Mouse (Mus musculus) G1E (cell line): ENCODE data around the gene Ttc27. TPM values are rescaled to one million over a fixed set of nuclear protein-coding genes. Genes with fewer than 3 reads are reported as not detected.

Experiments used
- ATAC-seq: 2 replicates; pipeline ENCODE4 v1.8.0; 2016; ENCODE audit warnings: mild to moderate bottlenecking; ENCODE audit not compliant: insufficient number of reproducible peaks, poor library complexity, low FRiP score, severe bottlenecking; ENCODE audit errors: extremely low read depth
- DNase-seq: peaks from one replicate; pipeline ENCODE4 v3.0.0; 2012; ENCODE audit warnings: low spot score
- H3K27me3 ChIP-seq: 2 replicates; pipeline ENCODE4 v1.6.1; 2012; ENCODE audit warnings: mild to moderate bottlenecking, low read length, inconsistent platforms; ENCODE audit not compliant: insufficient read depth
- H3K36me3 ChIP-seq: replicated peaks from 2 replicates; pipeline ENCODE3; 2012; ENCODE audit warnings: mild to moderate bottlenecking, inconsistent platforms
- H3K4me1 ChIP-seq: 2 replicates; pipeline ENCODE4 v1.6.1; 2012; ENCODE audit warnings: low read depth, low read length, inconsistent platforms, mixed read lengths; ENCODE audit not compliant: insufficient read depth
- H3K4me3 ChIP-seq: 2 replicates; pipeline ENCODE4 v1.5.1; 2012; ENCODE audit warnings: low read depth, mild to moderate bottlenecking, inconsistent platforms, low read length, moderate library complexity, mixed read lengths
- H3K9me3 ChIP-seq: replicated peaks from 2 replicates; pipeline ENCODE4 v1.6.1; 2012; ENCODE audit warnings: inconsistent platforms
- CTCF ChIP-seq: IDR thresholded peaks from 2 replicates; pipeline ENCODE4 v1.5.1; 2012; ENCODE audit warnings: low read depth, low read length, inconsistent platforms, mixed read lengths
- GATA1 ChIP-seq: IDR thresholded peaks from 2 replicates; pipeline ENCODE4 v1.6.1; 2012; ENCODE audit warnings: borderline replicate concordance, low read length, inconsistent platforms, mixed read lengths
- GATA2 ChIP-seq: IDR thresholded peaks from 2 replicates; pipeline ENCODE4 v1.6.1; 2012; ENCODE audit warnings: low read depth, low read length, inconsistent platforms, borderline replicate concordance
- POLR2AphosphoS5 ChIP-seq: IDR thresholded peaks from 2 replicates; pipeline ENCODE4 v1.6.1; 2012; ENCODE audit warnings: low read depth, low read length, inconsistent platforms; ENCODE audit not compliant: insufficient replicate concordance
- TAL1 ChIP-seq: conservative IDR thresholded peaks from 2 replicates; pipeline ENCODE4 v1.6.1; 2012; ENCODE audit warnings: low read depth, low read length, inconsistent platforms, mixed read lengths
- polyA plus RNA-seq: library from polyadenylated mRNA; stranded (reverse); fragments of >175 nt; gene quantifications from 2 replicates; pipeline ENCODE4 v1.2.3, GENCODE M21; 2012
- total RNA-seq, 2 experiments: library from RNA; stranded (forward) in 1 of 2; stranded (reverse) in 1 of 2; fragments of 200-1000 nt in 1 of 2; fragments of >200 nt in 1 of 2; fragmentation: Nextera tagmentation in 1 of 2; gene quantifications; 2 replicates each; pipeline ENCODE4 v1.2.3; 2014 to 2017

Gene Ttc27
- total and polyA plus RNA-seq, 3 experiments: 20.5 to 39.4 (median 23.1) TPM

DNA sequence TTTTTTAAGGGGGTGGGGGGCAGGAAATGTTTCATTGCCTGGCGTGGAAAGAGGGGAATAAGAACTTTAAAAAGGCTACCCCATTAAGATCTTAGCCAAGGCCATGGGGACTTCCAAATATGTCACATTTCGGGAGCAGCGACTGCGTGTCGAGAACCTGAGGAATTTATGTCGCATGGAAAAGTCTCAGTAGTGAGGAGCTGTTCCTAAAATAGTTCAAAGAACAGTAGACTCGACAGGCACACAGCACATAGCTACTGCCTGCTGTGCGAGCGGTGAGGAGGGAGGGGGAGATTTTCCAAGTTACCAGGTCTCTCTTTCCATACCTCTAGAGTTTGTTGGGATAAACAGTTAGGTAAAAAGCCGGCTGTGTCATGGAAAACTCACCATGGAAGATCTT, 159.4 kb downstream of the Ttc27 start:
- Histone ChIP-seq H3K4me1 (peaks cover 24% of the 10 kb centered on the region), H3K9me3 (no peaks in the 10 kb centered on the region), H3K36me3 (no peaks in the 10 kb centered on the region), H3K4me3 (no peak overlapping the region), H3K27me3 (peaks cover 5% of the 10 kb centered on the region; the same call in 1 of the 2 replicates)
- ATAC-seq (no peak), DNase-seq (no peak)
- TF ChIP-seq GATA1 (no peak), GATA2 (no peak), TAL1 (no peak), POLR2AphosphoS5 (no peak), CTCF (no peak)

GRCm38 (mm10) chr17:74879768-74880167, 162.2 kb downstream of the Ttc27 start:
- no peak for DNase-seq
- Histone ChIP-seq H3K36me3 (no peaks in the 10 kb centered on the region), H3K4me1 (peaks cover 3% of the 10 kb centered on the region; the same call in 1 of the 2 replicates), H3K4me3 (no peak overlapping the region), H3K9me3 (no peaks in the 10 kb centered on the region), H3K27me3 (peaks cover 12% of the 10 kb centered on the region; the same call in 1 of the 2 replicates)
- ATAC-seq: no peak
- no peak for TF ChIP-seq GATA1
- TF ChIP-seq GATA2: no peak
- no peak for TF ChIP-seq POLR2AphosphoS5
- no peak for TF ChIP-seq TAL1
- no peak for TF ChIP-seq CTCF

- no peaks in the 10 kb centered on the region for H3K4me1 ChIP-seq
- peaks cover 21% of the 10 kb centered on the region for H3K27me3 ChIP-seq
- H3K4me3 ChIP-seq: no peak overlapping the region
- DNase-seq (no peak), ATAC-seq (no peak)
- no peaks in the 10 kb centered on the region for H3K9me3 ChIP-seq
- no peaks in the 10 kb centered on the region for H3K36me3 ChIP-seq
- TF ChIP-seq TAL1 (no peak), POLR2AphosphoS5 (no peak), CTCF (no peak), GATA1 (no peak), GATA2 (no peak)
Observed at GRCm38 (mm10) chr17:74887039-74887438, 169.5 kb downstream of the Ttc27 start.

DNA sequence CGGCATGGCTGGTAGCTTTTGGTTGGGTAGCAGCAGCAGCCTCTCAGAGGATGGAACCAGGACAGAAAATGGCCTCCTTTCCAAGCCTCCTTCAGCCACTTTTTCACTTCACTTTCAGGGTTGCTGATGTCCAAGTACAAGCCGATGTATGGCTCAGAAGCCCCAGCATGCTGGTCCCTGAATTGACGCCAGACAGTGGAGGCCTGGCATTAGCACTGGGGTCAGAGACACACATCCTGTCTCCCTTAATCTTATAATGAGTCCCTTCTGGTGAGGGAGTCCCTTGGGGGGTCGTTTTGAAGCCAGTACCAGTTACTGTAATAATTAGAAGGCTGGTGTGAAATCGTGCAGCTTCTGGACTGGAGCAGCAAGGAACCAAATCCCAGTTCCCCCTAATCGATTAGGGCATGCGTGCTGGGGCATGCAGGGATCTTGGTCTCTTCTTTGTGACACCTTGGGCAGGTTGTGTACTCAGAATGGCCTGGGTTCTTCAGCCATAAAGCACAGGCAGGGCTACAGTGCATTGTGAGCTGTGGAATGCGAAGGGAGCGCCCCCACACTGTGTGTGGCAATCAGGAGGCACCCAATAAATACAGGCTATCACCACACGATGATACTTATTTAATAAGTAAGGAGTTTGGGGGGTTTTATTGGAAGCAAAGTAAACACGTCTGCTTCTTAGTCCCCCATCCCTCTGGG, 171.5 kb downstream of the Ttc27 start:
- Histone ChIP-seq H3K4me3 (no peak overlapping the region), H3K36me3 (no peaks in the 10 kb centered on the region), H3K9me3 (no peaks in the 10 kb centered on the region), H3K4me1 (no peaks in the 10 kb centered on the region), H3K27me3 (peaks cover 16% of the 10 kb centered on the region)
- DNase-seq (no peak), ATAC-seq (no peak)
- TF ChIP-seq GATA1: no peak
- no peak for TF ChIP-seq GATA2
- no peak for TF ChIP-seq TAL1
- TF ChIP-seq POLR2AphosphoS5: no peak
- no peak for TF ChIP-seq CTCF

DNA sequence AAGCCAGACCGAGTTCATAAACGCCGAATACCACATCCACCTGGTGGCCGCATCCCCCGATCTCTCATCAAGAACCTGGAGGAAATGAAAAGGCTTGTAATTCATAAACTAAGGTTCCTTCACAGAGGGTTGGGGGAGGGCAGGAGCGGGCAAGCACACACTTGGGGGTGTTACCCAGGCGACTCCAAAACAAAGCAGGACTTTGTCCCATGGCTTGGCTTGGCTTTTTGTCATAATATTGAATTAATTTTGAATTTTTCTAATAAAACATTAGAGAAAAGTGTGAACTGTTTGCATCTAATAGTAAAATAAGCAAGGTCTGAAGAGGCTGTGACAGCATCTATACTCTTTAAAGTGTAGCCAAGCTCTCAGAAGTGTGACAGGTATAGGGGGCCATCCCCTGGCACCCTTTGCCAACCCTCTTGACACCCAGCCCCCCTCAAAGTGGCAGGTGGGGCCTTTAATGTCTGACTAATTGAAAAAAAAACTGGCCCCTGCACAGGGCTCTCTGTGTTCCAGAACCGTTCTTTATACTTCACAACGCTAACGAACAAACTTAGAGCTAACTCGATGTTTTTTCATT, 172.1 kb downstream of the Ttc27 start:
- Histone ChIP-seq H3K9me3 (no peaks in the 10 kb centered on the region), H3K27me3 (peaks cover 15% of the 10 kb centered on the region), H3K36me3 (no peaks in the 10 kb centered on the region), H3K4me3 (no peak overlapping the region), H3K4me1 (no peaks in the 10 kb centered on the region)
- TF ChIP-seq GATA1: no peak
- no peak for TF ChIP-seq CTCF
- TF ChIP-seq POLR2AphosphoS5: no peak
- TF ChIP-seq TAL1: no peak
- no peak for TF ChIP-seq GATA2
- ATAC-seq: no peak
- DNase-seq: no peak

DNA sequence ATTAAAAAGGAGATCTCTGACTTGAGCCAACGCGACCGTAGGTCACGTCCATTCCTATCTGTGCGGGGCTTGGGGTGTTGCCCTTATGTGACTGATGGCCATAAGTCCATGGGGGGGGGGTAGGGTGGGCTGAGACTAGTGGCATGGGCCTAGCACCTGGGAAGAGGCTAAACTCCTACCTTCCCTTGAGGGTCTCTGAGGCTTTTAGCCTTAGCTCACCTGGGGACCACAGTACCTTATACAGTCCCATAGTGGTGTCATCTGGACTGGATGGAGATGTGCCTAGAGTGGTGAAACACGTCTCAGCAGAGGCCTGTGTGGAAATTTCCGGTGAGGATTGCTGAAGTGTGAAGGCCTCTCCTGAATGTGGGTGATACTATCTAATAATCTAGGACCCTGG, 184.9 kb downstream of the Ttc27 start:
- Histone ChIP-seq H3K27me3 (peaks cover 5% of the 10 kb centered on the region; the same call in 1 of the 2 replicates), H3K4me3 (no peak overlapping the region), H3K9me3 (no peaks in the 10 kb centered on the region), H3K4me1 (no peaks in the 10 kb centered on the region), H3K36me3 (no peaks in the 10 kb centered on the region)
- TF ChIP-seq GATA2 (no peak), CTCF (no peak), TAL1 (no peak), GATA1 (no peak), POLR2AphosphoS5 (no peak)
- ATAC-seq (no peak), DNase-seq (no peak)
